Mouse (Mus musculus) frontal cortex, postnatal 36 days (tissue): ENCODE results near the gene Hist1h1d.

Source experiments
- DNase-seq, 2 experiments: peaks; one replicate each; pipeline ENCODE4 v3.0.0; 2022; ENCODE audit warnings: low spot score in 2 of 2

Hist1h1d gene

GRCm38 (mm10) chr13:23552962-23553361, at the start of gene Hist1h1d:
Gene Hist1h1d (plus strand): TSS chr13:23553262.
- no peak for DNase-seq

GRCm38 (mm10) chr13:23503797-23504196, 49.3 kb upstream of the Hist1h1d start:
- peak; percentile 59 to 77 for DNase-seq

GRCm38 (mm10) chr13:23505662-23506345, 47.3 kb upstream of the Hist1h1d start:
- DNase-seq = no peak

- DNase-seq = peak in 1 of 2 experiments; percentile 46
Measured at GRCm38 (mm10) chr13:23506351-23506750, 46.7 kb upstream of the Hist1h1d start.

GRCm38 (mm10) chr13:23506819-23507515, 46.1 kb upstream of the Hist1h1d start:
- DNase-seq = no peak

- DNase-seq = no peak
Measured at GRCm38 (mm10) chr13:23510127-23510526, 42.9 kb upstream of the Hist1h1d start.

- no peak for DNase-seq
Measured at GRCm38 (mm10) chr13:23513517-23513916, 39.5 kb upstream of the Hist1h1d start.

GRCm38 (mm10) chr13:23515281-23515680, 37.8 kb upstream of the Hist1h1d start:
- no peak for DNase-seq

GRCm38 (mm10) chr13:23515826-23516620, 37.0 kb upstream of the Hist1h1d start:
- no peak for DNase-seq

- DNase-seq = peak; percentile 72 to 74
Measured at GRCm38 (mm10) chr13:23516822-23517602, 36.0 kb upstream of the Hist1h1d start.

GRCm38 (mm10) chr13:23517603-23518294, 35.3 kb upstream of the Hist1h1d start:
- peak; percentile 95 to 97 for DNase-seq

GRCm38 (mm10) chr13:23518295-23518603, 34.8 kb upstream of the Hist1h1d start:
- DNase-seq = no peak

GRCm38 (mm10) chr13:23518885-23519284, 34.2 kb upstream of the Hist1h1d start:
- DNase-seq = peak; percentile 91 to 92

- DNase-seq = peak; percentile 86 to 91
Measured at GRCm38 (mm10) chr13:23519416-23519815, 33.6 kb upstream of the Hist1h1d start.

- DNase-seq = peak; percentile 85 to 87
Measured at GRCm38 (mm10) chr13:23521703-23522102, 31.4 kb upstream of the Hist1h1d start.

GRCm38 (mm10) chr13:23523976-23524375, 29.1 kb upstream of the Hist1h1d start:
- no peak for DNase-seq

GRCm38 (mm10) chr13:23524654-23525053, 28.4 kb upstream of the Hist1h1d start:
- peak; percentile 68 to 79 for DNase-seq

- no peak for DNase-seq
Measured at GRCm38 (mm10) chr13:23525901-23526300, 27.2 kb upstream of the Hist1h1d start.

GRCm38 (mm10) chr13:23526312-23526711, 26.8 kb upstream of the Hist1h1d start:
- DNase-seq = peak; percentile 96 to 97

- no peak for DNase-seq
Measured at GRCm38 (mm10) chr13:23529005-23529404, 24.1 kb upstream of the Hist1h1d start.
